ENCODE assay signal across 17 mouse cellular contexts in the genomic region with DNA sequence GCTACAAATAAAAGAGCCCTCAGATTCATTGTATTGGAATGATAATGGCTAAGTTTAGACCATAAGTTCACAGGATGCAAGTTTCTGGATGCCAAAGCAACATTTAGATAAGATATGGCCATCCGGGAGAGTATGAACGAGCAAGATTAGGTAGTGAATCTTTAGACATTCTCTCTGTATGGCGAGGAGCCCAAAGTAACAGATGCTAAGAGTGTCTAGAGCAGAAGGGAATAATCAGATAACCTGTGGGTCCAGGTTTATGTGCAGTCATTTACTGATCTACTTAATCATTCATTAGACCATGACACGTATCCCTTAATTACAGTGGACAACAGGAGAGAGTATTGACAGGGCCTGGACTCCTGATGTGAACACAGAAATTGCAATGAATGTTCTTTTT.
DNase-seq lines count a peak whose midpoint lies in the region; ATAC-seq lines count a peak whose summit lies in the region.
"Had no signal": no experiment of that assay in that cellular context is flagged by ENCODE, and none has a peak within 500 bp of the region (broad histone marks: within the 10 kb centered on the region; RNA-seq: fewer than 3 reads in every experiment).

No protein-coding gene starts in this region.

- ATAC-seq in cerebellum, adult (ENCODE audit: insufficient number of reproducible peaks, low FRiP score, low TSS enrichment) = peak; percentile 26; the same call in 1 of the 2 replicates
- ATAC-seq: activated CD4-positive, CD25-positive, alpha-beta regulatory T cell, adult 4 months; CD4-positive, CD25-positive, alpha-beta regulatory T cell, adult 4 months; forebrain, embryonic 14.5 days; forebrain, embryonic 16.5 days; Patski had no signal

- DNase-seq in cerebellum, postnatal 4 days (ENCODE audit: low spot score in 2 of 2) = no peak
- peak; percentile 56 for DNase-seq in cerebellum, adult 9-10 months
- DNase-seq in cerebellum, adult 9-11 months = no peak
- peak; percentile 4 to 35 for DNase-seq in cerebellum, postnatal 25 days
- no peak for DNase-seq in cerebellum, postnatal 36 days
- DNase-seq in brain, adult 2 months (ENCODE audit: low read depth, low spot score) = peak; percentile 64
- DNase-seq: adrenal gland, adult 8-10 months; adrenal gland, postnatal 14 days; adrenal gland, postnatal 36 days; B cell, adult 2 months; embryo, embryonic 11 days had no signal

Comparison
In these comparisons a context has a peak if more than half of its experiments do, and no peak if none do; other contexts are left out.
1. DNase-seq: peak in cerebellum, adult 9-10 months (single experiment), cerebellum, postnatal 25 days (2 of 2) and brain, adult 2 months (single experiment); none in cerebellum, postnatal 4 days (0 of 2), cerebellum, adult 9-11 months (single experiment) and cerebellum, postnatal 36 days (0 of 2).